Mouse (Mus musculus) bone marrow macrophage, adult 2 months (primary cell): ENCODE data around the gene Poll. TPM values are rescaled to one million over a fixed set of nuclear protein-coding genes. Genes with fewer than 3 reads are reported as not detected.
A peak's percentile ranks its signal among the peaks of the same experiment; 100 is the strongest.

Experiments
- H3K27ac ChIP-seq: 2 replicates; pipeline ENCODE4 v1.5.1; 2012; ENCODE audit warnings: low read depth, low read length; ENCODE audit not compliant: insufficient read depth
- H3K4me1 ChIP-seq: 2 replicates; pipeline ENCODE4 v1.6.1; 2012; ENCODE audit warnings: low read length; ENCODE audit not compliant: control insufficient read depth, insufficient read depth
- H3K4me3 ChIP-seq: 2 replicates; pipeline ENCODE4 v1.5.1; 2012; ENCODE audit warnings: mild to moderate bottlenecking, low read length, moderate library complexity; ENCODE audit not compliant: insufficient read depth
- CTCF ChIP-seq: IDR thresholded peaks from 2 replicates; pipeline ENCODE4 v1.5.1; 2012; ENCODE audit warnings: low read depth, mild to moderate bottlenecking, low read length, moderate library complexity
- POLR2A ChIP-seq: IDR thresholded peaks from 2 replicates; pipeline ENCODE4 v1.6.1; 2012; ENCODE audit warnings: mild to moderate bottlenecking, low read depth, low read length, borderline replicate concordance
- polyA plus RNA-seq: library from polyadenylated mRNA; stranded (reverse); fragments of >200 nt; gene quantifications from 2 replicates; pipeline ENCODE4 v1.2.4, GENCODE M21; 2012; ENCODE audit not compliant: missing spikeins, insufficient read depth, insufficient read length

The Poll gene
- polyA plus RNA-seq, 1 experiment, result 10.1 TPM

- TF ChIP-seq CTCF (no peak), POLR2A (no peak)
- Histone ChIP-seq H3K4me3 (no peak overlapping the region), H3K27ac (no peak overlapping the region), H3K4me1 (peaks cover 23% of the 10 kb centered on the region)
These were observed 16.9 kb upstream of the Poll start for GRCm38 (mm10) chr19:45577141-45577750.

GRCm38 (mm10) chr19:45575632-45576001 is 15.3 kb upstream of the Poll start:
- Histone ChIP-seq H3K4me3 (peak overlapping the region; percentile 19; the same call in 1 of the 2 replicates), H3K4me1 (peaks cover 19% of the 10 kb centered on the region), H3K27ac (peak overlapping the region; percentile 35; the same call in 1 of the 2 replicates)
- no peak for TF ChIP-seq POLR2A
- TF ChIP-seq CTCF, result no peak

- H3K27ac ChIP-seq, result peak overlapping the region; percentile 42
- TF ChIP-seq POLR2A, result no peak
- 0 out of 2 replicates have a peak, but pooled peaks have one; percentile 1 for TF ChIP-seq CTCF
- H3K4me1 ChIP-seq, result peaks cover 19% of the 10 kb centered on the region
- H3K4me3 ChIP-seq, result peak overlapping the region; percentile 19
These were observed 14.8 kb upstream of the Poll start for GRCm38 (mm10) chr19:45574941-45575631.

GRCm38 (mm10) chr19:45574339-45574898 is 14.1 kb upstream of the Poll start:
- H3K4me3 ChIP-seq, result no peak overlapping the region
- H3K27ac ChIP-seq, result peak overlapping the region; percentile 42
- peaks cover 19% of the 10 kb centered on the region for H3K4me1 ChIP-seq
- TF ChIP-seq POLR2A (no peak), CTCF (0 out of 2 replicates have a peak, but pooled peaks have one; percentile 3)

- H3K27ac ChIP-seq, result no peak overlapping the region
- H3K4me1 ChIP-seq, result peaks cover 19% of the 10 kb centered on the region
- no peak overlapping the region for H3K4me3 ChIP-seq
- TF ChIP-seq POLR2A, result no peak
- TF ChIP-seq CTCF, result peak; percentile 99
These were observed 13.5 kb upstream of the Poll start for GRCm38 (mm10) chr19:45573861-45574267.

- Histone ChIP-seq H3K27ac (no peak overlapping the region), H3K4me1 (peaks cover 19% of the 10 kb centered on the region), H3K4me3 (no peak overlapping the region)
- TF ChIP-seq POLR2A (no peak), CTCF (no peak)
These were observed 12.7 kb upstream of the Poll start for GRCm38 (mm10) chr19:45573033-45573432.

GRCm38 (mm10) chr19:45567367-45567766 is 7.0 kb upstream of the Poll start:
- no peak for TF ChIP-seq CTCF
- no peak for TF ChIP-seq POLR2A

GRCm38 (mm10) chr19:45565925-45566715 is 5.8 kb upstream of the Poll start:
- no peak for TF ChIP-seq POLR2A
- TF ChIP-seq CTCF, result no peak
- H3K4me3 ChIP-seq, result no peak overlapping the region
- H3K4me1 ChIP-seq, result peaks cover 21% of the 10 kb centered on the region
- no peak overlapping the region for H3K27ac ChIP-seq

More at GRCm38 (mm10) chr19:45567367-45567766, 7.0 kb upstream of the Poll start:
- peaks cover 12% of the 10 kb centered on the region for H3K4me1 ChIP-seq
- H3K4me3 ChIP-seq, result no peak overlapping the region
- H3K27ac ChIP-seq, result no peak overlapping the region

GRCm38 (mm10) chr19:45554136-45554535 is 6.2 kb downstream of the Poll start:
- H3K4me1 ChIP-seq, result peaks cover 13% of the 10 kb centered on the region
- H3K27ac ChIP-seq, result no peak overlapping the region
- no peak overlapping the region for H3K4me3 ChIP-seq
- TF ChIP-seq POLR2A, result no peak
- TF ChIP-seq CTCF, result no peak
